Mouse (Mus musculus) monocyte, adult 2 months (primary cell): ENCODE measurements around the gene Cdon.
"Not testable (repeated sequence)": the region's sequence is repeated elsewhere in the genome, so short reads cannot be mapped to it uniquely, and the experiment has no call there.

Experiments
- DNase-seq, 2 experiments: peaks; one replicate each; pipeline ENCODE4 v3.0.0; 2022; ENCODE audit warnings: low spot score in 2 of 2, low read depth in 1 of 2

Cdon gene

DNA sequence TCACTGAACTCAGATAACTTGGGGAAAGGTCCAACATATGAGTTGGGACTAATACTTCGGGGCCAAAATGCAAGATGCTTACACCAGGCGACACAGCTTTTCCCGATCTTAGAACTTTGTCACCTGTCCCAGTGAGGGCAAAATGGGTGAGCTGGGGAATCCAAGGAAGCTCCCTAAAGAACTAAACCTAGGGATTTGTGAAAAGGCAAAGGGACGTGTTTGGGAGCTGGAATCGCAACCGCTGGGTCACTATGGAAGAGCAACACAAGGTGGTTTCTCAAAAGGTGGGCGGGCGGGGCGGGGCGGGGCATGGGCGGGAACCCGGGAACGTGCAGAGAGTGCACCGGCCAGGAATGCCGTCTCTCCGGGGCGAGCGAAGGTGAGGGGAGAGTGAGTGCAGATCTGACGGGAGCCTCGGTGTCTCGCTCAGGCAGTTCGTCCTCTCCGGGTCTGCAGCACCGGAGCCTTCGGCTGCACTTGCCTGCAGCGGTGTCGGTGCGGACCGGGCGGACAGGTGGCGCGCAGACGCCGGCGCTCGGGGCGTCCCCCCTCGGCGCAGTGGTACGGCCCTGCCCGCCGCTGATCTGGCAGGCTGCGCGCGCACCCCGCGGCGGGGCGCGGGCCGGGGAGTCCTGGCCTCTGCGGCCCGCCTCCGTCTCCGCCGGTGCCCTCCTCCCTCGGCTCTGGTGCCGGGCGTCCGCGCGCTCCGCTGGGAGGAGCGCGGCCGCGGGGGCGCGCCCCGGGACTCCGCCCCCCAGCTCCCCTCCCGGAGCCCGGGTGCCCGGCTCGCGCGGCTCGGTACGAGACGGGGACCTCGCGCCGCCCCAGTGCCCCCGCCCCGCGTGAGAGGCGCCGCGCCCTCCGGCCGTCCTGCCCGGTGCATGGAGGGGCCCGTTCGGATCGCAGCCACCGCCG lies at the start of gene Cdon:
TSS of gene Cdon (plus strand) at position 324 of the 915 bp plus-strand sequence.
- peak; percentile 19 to 32 for DNase-seq

DNA sequence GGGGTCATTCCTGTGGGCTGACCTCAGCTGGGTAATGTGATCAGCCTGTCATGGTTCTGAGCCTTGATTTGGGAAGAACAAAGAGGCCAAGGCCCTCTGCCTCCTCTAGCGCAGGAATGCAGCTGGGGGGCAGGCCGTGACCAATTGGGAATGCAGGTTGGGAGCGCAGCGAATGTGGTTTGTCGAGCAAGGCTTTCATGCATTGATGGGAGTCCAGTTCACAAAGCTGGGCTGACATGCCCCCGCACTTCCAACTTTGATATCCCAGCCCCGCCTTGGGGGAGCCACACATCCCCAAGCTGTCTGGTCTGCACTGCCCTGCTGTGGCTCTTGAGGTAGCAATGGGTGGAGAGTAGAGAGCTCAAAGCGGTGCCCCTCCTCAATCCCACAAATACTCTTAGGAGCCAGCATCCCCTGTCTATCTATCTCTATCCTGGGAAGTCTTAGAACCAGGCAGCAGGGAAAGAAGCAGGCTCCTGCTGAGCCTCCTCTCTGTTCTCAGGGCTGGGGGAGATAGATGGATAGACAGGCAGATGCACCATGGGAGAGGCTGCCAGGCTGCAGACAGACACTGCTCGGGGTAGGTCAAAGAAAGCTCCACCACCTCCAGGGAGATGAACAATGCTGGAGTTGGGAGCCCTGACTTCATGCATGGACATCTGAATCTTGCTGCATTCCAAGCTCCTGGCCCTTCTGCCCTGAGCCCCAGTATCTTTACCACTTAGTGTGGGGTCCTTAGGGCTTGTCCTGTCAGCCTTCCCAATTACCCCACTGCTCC lies 48.4 kb upstream of the Cdon start:
- no peak for DNase-seq

DNA sequence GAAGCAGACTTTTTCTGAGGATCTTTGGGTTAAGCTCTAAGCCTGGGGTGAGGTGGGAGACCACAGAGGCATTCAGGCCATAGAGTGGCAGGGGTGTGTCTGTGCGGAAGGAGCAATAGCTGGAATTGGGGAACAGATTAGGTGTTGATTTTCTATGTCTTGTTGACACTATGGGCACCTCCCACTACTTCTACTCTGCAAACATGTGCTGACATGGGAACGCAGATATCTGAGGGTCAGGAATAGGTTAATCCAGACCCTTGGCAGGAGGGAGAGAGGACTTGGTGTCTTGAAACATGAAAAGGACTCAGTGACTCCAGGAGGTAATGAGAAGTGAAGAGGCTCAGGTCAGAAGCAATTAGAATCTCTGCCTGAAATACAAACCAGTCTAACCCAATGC lies 43.0 kb upstream of the Cdon start:
- DNase-seq = no peak

DNA sequence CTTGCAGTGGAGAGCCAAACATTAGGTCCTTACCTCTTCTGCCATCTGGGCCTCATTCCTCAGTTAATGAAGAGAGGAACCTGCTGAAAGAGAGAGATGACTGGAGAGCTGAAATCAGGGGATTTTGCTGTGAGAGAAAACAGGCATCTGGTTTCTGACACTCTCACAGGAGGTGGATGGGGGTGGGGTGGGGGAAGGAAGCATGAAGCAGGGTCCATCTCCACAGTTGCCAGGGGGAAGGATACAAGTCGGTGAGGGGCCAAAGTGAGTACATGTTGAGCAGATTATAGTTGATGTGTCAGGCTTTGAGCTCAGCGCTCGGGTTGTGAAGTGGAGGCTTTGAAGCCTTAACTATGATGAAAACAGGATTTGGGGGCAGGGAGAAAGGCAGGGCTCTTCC lies 41.9 kb upstream of the Cdon start:
- no peak for DNase-seq

DNA sequence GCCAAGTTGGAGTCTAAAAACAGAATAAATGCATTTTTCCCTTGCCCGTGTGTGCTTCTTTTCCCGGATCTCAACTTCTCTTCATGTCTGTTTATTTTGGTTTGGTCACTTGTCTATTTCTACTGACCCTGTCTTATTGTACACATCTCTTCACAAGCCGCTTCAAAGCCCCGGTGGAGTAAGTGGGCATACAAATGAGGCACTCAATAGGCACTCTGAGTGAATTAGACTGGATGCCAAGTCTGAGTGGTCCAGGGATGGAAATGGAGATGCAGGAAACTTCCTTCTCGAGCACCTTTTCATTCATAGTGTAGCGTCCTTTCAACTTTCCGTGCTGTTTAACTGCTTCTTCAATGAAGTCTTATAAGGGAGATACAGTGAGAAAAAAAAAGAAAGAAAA lies 21.0 kb upstream of the Cdon start:
- DNase-seq = no peak

DNA sequence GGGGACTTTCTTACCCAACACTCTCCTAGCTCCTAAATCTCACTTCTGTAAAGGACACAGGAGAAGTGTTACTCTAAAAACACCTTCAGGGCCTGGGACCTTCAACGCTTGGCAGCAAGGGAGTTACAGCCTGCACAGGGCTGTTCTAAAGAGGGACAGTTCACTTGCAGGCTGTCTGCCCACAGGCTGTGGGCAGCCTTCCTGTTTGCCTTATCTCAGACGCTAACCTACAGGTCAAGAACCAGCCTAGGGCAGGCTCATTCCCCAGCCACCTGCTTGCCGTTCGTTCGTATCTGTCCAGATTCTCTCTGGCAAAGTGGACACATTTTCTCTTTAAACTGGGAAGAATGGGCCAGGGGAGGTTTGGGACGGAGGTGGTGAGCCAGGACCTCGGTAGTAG lies 20.5 kb upstream of the Cdon start:
- no peak for DNase-seq

DNA sequence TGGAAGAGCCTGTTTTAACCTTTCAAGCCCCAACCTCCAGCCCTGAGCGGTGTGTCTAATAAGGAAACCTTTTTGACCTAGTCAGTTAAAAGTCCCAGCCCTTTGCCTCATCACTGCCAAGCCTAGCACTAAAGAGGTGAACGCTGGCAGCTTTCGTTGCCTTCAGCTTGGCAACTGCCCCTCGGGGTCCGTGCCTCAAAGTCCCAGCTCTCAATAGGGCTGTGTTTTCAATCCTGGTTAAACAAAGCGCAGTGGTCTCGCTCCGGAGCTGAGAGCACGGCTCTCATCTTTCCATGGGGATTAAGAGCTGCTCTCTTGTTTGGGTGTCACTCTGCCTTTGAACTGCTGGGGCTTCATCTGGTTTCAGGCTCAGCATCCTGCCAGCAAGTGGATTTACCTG lies 20.1 kb upstream of the Cdon start:
- DNase-seq = no peak

DNA sequence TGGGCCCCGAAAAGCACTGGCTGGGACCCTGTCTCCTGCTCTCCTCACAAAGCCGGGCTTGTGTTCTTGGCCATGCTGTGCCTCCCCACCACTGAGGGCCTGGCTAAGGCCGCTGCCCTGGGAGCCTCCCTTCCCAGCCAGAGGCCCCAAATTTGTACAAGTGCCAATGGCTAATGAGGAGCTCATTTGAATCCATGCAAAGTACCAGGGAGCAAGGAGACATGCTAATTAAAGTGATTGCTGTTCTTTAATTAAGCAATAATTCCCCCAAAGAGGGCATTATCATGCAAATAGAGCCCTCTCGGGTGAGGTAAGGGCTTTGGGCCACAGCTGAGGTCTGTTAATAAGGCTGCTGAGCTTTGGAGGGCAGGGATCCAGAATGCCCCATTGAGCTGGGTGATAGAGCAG lies 18.3 kb upstream of the Cdon start:
- DNase-seq = no peak

DNA sequence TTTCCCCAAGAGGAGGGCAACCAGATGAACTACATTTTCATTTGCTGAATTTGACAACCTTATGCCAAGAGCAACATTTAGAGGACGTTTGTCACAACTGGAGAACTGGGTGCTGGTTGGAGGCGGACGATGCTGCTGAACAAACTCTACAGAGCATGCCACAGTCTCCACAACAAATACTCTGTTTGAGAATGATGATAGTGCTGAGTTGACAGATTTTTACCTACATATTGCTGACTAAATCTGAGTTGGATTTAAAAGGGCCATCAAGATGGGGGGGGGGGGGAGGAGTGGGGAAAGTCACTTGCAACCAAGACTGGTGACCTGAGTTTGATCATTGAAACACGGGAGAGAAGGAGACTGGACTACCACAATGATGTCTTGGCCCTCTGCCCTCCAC lies 17.4 kb upstream of the Cdon start:
- no peak for DNase-seq

DNA sequence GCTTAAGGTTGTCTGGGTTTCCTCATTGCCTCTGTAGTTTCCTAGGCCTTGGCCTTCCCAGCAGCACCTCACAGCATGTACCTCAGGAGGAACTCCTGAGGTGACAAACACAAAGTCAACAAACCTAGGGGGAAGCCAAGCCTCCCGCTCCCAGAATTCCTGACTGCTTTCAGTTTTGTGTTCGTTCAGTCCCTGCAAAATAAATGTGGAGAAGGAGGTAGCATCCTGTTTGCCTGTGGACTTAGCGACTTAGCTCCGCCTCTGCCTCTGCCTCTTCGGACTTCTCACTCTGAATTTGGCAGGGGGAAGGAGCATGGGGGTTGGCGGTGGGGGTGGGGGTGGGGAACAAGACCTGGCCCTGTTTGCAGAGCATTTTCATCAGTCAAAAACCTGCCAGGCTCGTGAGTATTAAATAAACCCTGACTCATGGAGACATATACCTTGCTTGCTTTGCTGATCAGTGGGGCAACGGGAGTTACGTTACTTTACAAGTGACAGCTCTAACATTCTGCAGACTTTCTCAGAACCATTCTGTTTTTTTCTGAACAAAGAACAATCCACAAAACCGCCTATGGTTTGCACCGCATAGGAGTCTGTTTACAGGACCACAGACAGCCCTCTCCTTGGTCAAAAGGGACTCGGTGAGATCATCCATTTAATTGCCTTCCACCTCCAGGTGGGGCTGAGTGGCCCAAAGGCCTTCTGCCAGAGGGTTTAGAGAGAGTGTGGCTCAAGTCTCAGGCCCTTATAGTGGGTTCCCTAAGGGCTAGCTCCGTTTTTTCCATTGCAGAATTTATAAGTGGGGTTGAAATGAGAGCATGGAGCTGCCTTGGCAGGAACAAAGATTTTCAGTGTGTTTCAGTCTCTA lies 15.7 kb upstream of the Cdon start:
- DNase-seq = no peak

DNA sequence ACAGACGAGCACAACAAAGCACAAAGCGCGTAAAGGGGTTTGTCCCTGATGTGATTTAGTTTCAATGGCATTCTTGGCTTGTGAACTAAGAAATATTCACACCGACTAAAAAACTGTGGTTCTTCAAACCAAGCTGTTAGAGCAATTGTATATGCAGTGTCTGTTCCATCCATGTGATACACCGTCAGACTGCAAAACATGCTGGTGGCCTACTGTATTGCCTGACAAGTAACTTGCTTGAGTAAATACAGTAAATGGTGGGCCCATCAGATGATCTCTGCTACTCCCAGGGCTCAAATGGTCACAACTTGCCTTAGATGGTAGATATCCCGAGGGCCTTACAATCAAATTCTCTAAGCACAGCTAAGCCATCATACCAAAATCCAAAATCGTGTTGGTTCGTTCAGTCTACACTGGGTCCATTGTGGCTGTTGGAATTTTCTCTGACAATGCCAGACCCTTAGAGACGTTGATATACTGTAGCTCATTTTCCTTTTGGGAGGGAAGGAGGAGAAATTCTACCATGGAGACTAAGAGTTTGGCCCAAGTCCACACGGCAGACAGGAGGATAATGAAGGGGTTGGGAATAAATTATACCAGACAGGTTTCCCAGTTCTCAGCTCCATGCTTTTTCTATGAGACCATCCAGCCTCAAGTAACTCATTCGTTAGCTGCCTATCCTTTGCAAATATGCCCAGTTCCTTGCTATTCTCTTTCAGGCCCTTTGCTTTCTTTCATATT lies 9.5 kb upstream of the Cdon start:
- DNase-seq = no peak

DNA sequence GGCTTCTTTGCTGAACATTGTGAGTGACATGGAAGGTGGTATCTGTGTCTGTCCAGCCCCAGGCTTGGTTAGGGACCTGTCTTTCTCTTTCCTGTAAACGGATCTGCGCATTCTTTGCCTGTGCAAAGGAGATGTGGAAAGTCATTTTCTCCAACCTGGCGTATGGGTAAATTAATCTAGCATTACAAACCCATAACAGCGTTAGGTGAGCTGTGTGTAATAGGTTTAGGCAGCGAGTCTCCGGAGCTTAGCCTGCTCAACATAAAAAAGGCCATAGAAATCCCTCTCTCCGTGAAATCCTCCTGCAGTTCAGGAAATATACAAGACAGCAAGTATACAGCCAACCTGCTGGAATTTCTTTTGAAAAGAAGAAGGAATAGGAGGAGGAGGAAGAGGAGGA lies 9.0 kb upstream of the Cdon start:
- no peak for DNase-seq

DNA sequence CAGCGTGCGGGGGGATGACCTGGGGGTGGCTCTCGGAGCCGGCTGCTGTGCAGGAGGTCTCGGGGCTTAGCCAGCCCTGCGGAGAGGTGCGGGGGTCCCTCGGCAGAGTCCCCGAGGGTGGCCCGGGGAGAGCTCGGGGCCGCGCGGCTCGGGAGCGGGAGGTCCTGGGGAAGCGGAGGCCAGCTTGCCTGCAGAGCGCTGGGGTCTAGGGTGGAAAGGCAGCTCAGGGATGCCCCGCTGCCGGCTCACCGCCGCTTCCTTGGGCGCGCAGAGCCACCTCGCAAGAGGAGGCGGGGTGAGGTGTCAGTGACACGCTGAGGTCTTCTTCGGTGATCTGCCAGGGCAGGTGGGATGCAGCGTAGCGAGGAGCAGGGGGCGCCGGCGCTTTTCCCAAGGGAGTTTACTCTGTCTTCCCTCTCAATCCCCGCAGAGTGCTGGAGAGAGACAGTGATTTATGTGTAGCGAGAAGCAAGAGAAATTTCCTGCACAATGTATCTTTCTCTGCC lies 855 bp downstream of the Cdon start:
- no peak for DNase-seq

DNA sequence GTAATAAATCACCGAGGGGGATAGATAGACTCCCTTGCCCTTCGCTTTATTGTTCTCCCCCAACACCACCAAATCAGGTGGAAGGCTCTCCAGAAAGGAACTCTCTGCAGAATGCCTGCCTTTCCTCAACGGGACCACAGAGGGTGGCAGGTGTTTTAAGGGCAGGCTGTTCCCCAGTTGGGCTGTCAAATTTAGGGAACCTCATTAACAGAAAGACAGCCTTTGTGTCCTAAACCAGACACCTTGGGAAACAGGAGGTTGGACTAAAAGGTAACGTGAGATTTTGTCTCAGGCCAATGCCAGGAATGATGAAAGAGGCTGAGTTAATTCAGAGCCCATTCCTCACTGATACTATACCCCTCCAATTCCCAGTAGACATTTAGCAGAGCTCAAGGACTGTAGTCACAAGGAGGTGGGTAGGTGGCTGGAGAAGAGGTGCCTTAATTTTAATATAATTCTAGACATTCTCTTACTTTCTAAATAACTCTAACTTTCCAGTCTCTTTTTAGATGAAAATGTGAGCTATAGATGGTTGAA lies 1.5 kb downstream of the Cdon start:
- DNase-seq = no peak

DNA sequence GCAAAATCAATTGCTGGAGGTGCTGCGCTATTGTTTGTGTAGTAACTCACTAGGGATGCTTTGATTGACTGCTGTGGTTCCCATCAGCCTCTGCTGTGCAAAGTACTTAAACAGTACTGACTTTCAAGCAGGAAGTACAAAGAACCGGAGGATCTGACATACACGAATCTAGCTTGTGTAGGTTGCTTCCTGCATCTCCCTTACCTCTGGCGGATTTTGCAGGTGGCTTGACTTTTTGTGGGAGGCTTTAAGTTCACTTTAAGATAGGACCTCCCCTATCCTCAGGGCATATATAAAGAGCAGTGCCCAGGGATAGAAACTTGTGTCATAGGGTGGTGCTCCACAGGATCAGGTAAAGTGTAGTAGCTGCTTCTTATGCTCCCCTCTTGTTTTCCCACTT lies 2.3 kb downstream of the Cdon start:
- DNase-seq = no peak

DNA sequence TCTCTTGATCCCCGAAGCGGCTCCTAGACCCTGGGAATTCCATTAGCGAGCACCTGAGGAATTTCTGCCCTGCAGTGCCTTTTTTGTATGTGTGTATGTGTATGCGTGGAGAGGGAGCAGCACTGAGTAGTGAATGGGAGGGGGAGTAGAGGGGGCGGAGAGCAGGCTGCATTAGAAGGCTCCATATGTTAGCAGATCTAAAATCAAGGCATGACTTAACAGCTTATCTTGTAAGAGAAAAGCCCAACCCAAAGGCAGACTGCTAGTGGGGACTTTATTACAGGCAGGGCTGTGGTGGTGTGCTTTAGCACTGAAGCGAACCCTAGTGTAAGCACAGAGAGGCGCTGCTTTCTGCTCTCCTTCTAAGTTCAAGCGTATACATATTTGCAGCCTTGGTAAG lies 3.7 kb downstream of the Cdon start:
- DNase-seq = no peak

DNA sequence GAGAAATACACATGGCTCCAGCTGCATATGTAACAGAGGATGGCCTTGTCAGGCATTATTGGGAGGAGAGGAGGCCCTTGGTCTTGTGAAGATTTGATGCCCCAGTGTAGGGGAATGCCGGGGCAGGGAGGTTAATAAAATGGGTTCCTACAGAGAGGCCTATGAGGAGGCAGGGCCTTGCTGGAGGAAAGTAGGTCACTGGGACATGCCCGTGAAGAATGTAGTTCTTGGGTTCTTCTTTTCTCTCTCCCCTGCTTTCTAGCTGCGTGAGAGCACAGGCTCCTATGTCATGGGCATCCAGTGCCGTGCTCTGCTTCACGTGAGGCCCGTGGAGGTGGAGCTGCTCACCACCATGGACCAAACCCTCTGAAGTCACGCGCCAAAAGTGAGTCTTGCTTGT lies 9.5 kb downstream of the Cdon start:
- DNase-seq = no peak

DNA sequence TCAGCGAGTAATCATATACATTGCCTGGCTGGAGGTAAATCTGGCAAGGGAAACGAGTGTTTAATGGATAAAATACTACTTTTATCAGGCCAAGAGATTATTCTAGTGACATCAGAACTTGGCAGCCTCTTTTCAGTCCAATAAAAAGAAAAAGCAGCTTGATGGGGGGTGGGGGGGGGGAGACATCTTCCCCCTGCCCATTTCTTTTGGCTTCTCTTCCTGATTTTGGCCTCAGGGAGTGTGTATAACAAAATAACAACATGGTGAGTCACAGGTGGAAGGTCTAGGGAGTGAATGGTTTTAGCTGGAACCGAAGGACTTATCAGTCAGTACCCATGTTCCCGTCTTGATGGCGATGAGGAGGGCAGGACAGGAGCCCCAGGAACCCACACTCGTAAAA lies 10.5 kb downstream of the Cdon start:
- DNase-seq = no peak

DNA sequence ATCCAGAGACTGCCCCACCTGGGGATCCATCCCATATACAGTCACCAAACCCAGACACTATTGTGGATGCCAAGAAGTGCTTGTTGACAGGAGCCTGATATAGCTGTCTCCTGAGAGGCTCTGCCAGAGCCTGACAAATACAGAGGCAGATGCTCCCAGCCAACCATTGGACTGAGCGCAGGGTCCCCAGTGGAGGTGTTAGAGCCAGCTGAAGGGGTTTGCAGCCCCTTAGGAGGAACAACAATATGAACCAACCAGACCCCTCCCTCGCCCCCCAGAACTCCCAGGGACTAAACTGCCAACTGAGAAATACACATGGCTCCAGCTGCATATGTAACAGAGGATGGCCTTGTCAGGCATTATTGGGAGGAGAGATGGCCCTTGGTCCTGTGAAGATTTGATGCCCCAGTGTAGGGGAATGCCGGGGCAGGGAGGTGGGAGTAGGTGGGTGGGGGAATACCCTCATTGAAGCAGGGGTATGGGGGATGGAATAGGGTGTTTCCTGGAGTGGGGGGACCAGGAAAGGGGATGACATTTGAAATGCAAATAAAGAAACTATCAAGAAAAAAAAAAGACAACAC lies 11.9 kb downstream of the Cdon start:
- DNase-seq = not testable (repeated sequence)

DNA sequence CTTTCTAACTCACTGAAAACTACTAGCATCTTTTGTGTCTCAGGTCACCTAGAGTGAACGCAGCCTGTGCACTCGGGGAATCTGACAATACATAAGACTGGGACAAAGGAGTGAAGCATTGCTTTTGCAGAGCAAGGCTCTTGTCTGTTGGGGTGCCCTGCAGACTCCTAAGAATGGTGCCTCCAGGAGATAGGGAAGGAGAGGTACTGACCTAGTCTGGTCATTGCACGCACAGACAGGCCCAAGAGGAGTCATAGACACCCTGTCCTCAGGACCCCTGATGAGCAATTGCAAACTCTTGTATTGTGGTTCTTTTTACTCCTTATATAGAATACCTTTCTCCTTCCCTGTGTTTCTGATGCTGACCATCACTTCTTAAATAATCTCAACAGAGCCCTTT lies 13.4 kb downstream of the Cdon start:
- DNase-seq = no peak
